Mouse (Mus musculus) heart, postnatal 0 days (tissue): ENCODE measurements at regions not wholly inside any gene's neighbourhood (a gene's known extent, or its start where the extent isn't known, plus 50 kb on each side); places are given as distances from the start of the nearest gene placed in this dataset.

ENCODE experiments used
- CTCF ChIP-seq: IDR thresholded peaks from 2 replicates; pipeline ENCODE4 v1.5.1; 2016; ENCODE audit warnings: antibody characterized with exemption, control low read depth, low read depth
- EP300 ChIP-seq: IDR thresholded peaks from 2 replicates; pipeline ENCODE4 v1.6.1; 2016; ENCODE audit warnings: antibody characterized with exemption, low read depth

- TF ChIP-seq CTCF: no peak
- TF ChIP-seq EP300: no peak
Observed at GRCm38 (mm10) chr3:39209382-39210165, 322.8 kb downstream of the Fat4 start.
